Comparison of ENCODE assay signal across 8 mouse cellular contexts in the genomic region with DNA sequence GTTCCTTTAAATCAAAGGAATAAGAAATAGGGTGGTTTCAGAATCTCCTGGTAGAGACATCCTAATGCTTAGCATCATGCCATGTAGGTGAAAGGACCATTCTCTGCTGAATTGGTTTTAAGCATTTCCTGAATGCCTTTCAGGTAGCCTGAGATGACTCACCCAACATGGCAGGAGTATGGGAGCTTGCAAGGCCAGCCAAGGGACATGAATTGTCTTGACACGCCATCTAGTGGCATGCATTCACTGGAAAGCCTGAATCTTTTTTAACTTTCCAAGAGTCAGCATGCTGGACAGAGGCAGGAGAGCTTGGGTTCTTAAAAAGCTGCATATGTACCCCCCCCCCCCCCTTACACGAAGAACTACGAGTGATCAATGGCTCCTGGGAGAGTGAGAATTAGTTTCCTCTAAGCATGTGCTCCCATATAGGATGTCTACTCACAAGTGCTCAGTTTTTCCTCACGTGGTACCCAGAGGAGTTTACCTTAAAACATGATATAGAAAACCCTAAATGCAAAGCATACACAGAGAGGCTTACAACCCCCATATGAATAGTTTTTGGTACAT. TPM values are rescaled to one million over a fixed set of nuclear protein-coding genes. Genes with fewer than 3 reads are reported as not detected.
DNase-seq lines count a peak whose midpoint lies in the region; ATAC-seq lines count a peak whose summit lies in the region.

No protein-coding gene starts in this region.

- peak; percentile 28 for DNase-seq in 3134 (ENCODE audit: extremely low read depth, insufficient read length, low spot score)
- peak; percentile 92 for DNase-seq in ES-CJ7 (ENCODE audit: low read depth, low spot score)
- peak; percentile 47 for DNase-seq in cerebellum, adult 8-10 months
- DNase-seq in forelimb bud, embryonic 11.5 days (ENCODE audit: low read depth, low spot score) = peak; percentile 82
- DNase-seq in kidney, adult 11 months = peak; percentile 40
- peak; percentile 37 to 53 for DNase-seq in lung, adult 18-20 months
- DNase-seq in ovary, postnatal 10 days (ENCODE audit: low spot score) = peak; percentile 28

- no peak for ATAC-seq in inflammation-experienced regulatory T-cells, adult 6 months

RNA-seq across cellular contexts. Expression of a gene that starts 59.7 kb away (rescaled TPM):
- polyA plus RNA-seq in inflammation-experienced regulatory T-cells, adult 6 months (2017; shearing (Covaris generic)) = 10 to 100 TPM; 37.5 to 52.3 (median 43.1) TPM

Comparison
In these comparisons a context has a peak if more than half of its experiments do, and no peak if none do; other contexts are left out.
1. DNase-seq: peak in every context shown above with its lines; median percentile 92 in ES-CJ7; 82 in forelimb bud, embryonic 11.5 days; 47 in cerebellum, adult 8-10 months; 45 in lung, adult 18-20 months; 40 in kidney, adult 11 months; 28 in 3134; 28 in ovary, postnatal 10 days.